Mouse (Mus musculus) MN1 (cell line): ENCODE data around the gene Olfr1471.
"Not testable (repeated sequence)": the region's sequence is repeated elsewhere in the genome, so short reads cannot be mapped to it uniquely, and the experiment has no call there.

Source experiments
- DNase-seq: peaks from one replicate; pipeline ENCODE4 v3.0.0-alpha.2; 2016; ENCODE audit warnings: low spot score

Gene Olfr1471

GRCm38 (mm10) chr19:13443109-13443508 lies at the start of gene Olfr1471:
Olfr1471 (plus strand) TSS chr19:13443409.
- DNase-seq: not testable (repeated sequence)

- DNase-seq: no peak
Observed at GRCm38 (mm10) chr19:13407549-13407948, 35.7 kb upstream of the Olfr1471 start, which contains the start of gene Olfr1469. Olfr1469 (plus strand) TSS chr19:13407849.

DNA sequence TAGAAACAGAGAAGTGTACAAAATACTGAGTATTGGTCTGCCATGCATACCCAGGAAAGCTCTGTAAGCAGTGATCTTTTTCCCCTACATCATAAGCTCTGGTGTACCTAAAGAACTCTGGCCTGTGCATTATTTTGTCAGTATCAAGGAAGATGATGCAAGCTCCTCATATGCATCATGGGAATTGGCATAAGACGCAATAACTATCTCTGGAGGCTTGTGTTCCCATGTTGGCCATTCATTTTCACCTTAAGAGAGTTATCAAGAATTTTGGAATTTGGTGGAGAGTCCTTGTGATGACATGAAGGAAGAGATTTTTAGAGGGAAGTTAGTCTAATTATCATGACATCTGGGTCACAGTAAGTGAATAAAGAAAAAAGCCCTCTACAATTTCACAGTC lies 12.8 kb downstream of the Olfr1471 start, which contains the start of gene Olfr1472:
Gene Olfr1472 (minus strand): TSS at position 101 of the 400 bp plus-strand sequence.
- no peak for DNase-seq

GRCm38 (mm10) chr19:13469265-13469664 lies 26.1 kb downstream of the Olfr1471 start, which contains the start of gene Olfr1474:
Olfr1474 (plus strand) TSS chr19:13469565.
- not testable (repeated sequence) for DNase-seq

- no peak for DNase-seq
Observed at GRCm38 (mm10) chr19:13480096-13480495, 36.9 kb downstream of the Olfr1471 start, which contains the start of gene Olfr1475. Olfr1475 (minus strand) TSS chr19:13480196.

GRCm38 (mm10) chr19:13500246-13500645 lies 57.0 kb downstream of the Olfr1471 start, which contains the start of gene Olfr1477:
Olfr1477 (plus strand) TSS chr19:13500546.
- no peak for DNase-seq
